Mouse (Mus musculus) kidney, adult 2 months (tissue): Measurements from ENCODE around the gene Hhat. TPM values are rescaled to one million over a fixed set of nuclear protein-coding genes. Genes with fewer than 3 reads are reported as not detected.

Source experiments
- DNase-seq: peaks from one replicate; pipeline ENCODE4 v3.0.0; 2021
- H3K27ac ChIP-seq: fragments of 200-500 bp; 2 replicates; pipeline ENCODE4 v1.5.1; 2012; ENCODE audit warnings: low read depth, low read length, control low read depth, inconsistent platforms; ENCODE audit not compliant: insufficient read depth
- H3K27me3 ChIP-seq: fragments of 200-500 bp; replicated peaks from 2 replicates; pipeline ENCODE4 v1.6.1; 2012; ENCODE audit warnings: mild to moderate bottlenecking, moderate library complexity, low read length, inconsistent platforms; ENCODE audit not compliant: control insufficient read depth, insufficient read depth
- H3K36me3 ChIP-seq: fragments of 200-500 bp; 2 replicates; pipeline ENCODE4 v1.6.1; 2012; ENCODE audit warnings: mild to moderate bottlenecking, moderate library complexity, low read length, inconsistent platforms; ENCODE audit not compliant: control insufficient read depth, insufficient read depth
- H3K4me1 ChIP-seq: fragments of 200-500 bp; 2 replicates; pipeline ENCODE4 v1.6.1; 2011; ENCODE audit warnings: low read length; ENCODE audit not compliant: control insufficient read depth, insufficient read depth
- H3K4me3 ChIP-seq: fragments of 200-500 bp; 2 replicates; pipeline ENCODE4 v1.5.1; 2011; ENCODE audit warnings: mild to moderate bottlenecking, low read depth, low read length, control low read depth; ENCODE audit not compliant: insufficient read depth
- CTCF ChIP-seq: fragments of 200-500 bp; conservative IDR thresholded peaks from 2 replicates; pipeline ENCODE4 v1.5.1; 2011; ENCODE audit warnings: low read depth, mild to moderate bottlenecking, control low read depth, low read length, moderate library complexity, mixed read lengths; ENCODE audit not compliant: insufficient read depth, insufficient read length
- POLR2A ChIP-seq: fragments of 200-500 bp; IDR thresholded peaks from one replicate; pipeline ENCODE4 v1.6.1; 2011; ENCODE audit warnings: low read depth, low read length, control low read depth
- WGBS: fragments of 180-500 bp; shearing (Covaris S2); methylation state at CpG from one replicate; pipeline ENCODE4 v1.1.7; 2018; 5-methylcytosine and 5-hydroxymethylcytosine counted together
- polyA plus RNA-seq: library from polyadenylated mRNA; depleted of rRNA; stranded (reverse); fragments of >200 nt; gene quantifications from 2 replicates; pipeline ENCODE4 v1.2.3, GENCODE M21; 2012

Gene Hhat
- polyA plus RNA-seq, 1 experiment = 4.9 TPM

DNA sequence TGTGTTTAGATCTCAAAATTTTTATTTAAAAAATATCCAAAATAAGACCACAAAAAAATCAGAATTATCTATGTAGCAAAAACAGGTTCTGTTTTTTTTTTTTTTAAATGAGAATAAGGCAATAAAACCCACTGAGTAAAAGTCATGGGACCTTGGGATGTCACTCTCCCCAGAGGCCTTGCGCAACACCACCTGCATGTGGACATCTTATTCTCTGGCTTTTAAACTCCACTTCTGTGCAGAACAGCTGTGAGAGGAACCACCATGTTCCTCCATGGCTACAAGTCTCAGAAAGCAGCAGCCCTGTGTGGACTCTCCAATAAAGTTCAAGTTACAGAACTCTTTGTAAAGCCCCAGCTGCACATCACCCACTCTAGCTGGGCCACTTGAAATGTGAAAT is 258.2 kb downstream of the Hhat start:
- Histone ChIP-seq H3K27me3 (no peaks in the 10 kb centered on the region), H3K4me1 (no peaks in the 10 kb centered on the region), H3K36me3 (no peaks in the 10 kb centered on the region), H3K4me3 (no peak overlapping the region), H3K27ac (no peak overlapping the region)
- DNase-seq = no peak
- TF ChIP-seq POLR2A (no peak), CTCF (no peak)
- 96% methylated on average over 1 of the region's 1 CpGs for WGBS

DNA sequence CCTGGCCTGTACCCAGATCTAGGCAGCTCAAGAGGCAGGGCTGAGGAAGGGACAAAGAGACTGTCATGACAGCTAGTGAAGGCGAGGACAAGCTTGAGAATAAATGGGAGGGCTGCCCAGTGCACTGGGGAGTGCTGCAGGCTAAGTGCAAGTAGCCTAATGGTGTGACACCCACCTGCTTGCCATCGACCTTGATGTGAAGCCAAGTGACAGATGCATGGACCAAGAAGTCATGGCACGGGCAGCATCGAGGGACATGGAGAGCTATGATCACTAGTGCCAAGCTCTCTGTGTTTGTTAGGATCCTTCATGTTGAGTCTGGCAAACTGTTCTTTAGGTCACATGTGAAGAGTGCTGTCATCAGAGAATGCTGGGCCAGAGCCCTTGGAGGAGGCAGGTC is 267.4 kb downstream of the Hhat start:
- WGBS = 85% methylated on average over 4 of the region's 4 CpGs

DNA sequence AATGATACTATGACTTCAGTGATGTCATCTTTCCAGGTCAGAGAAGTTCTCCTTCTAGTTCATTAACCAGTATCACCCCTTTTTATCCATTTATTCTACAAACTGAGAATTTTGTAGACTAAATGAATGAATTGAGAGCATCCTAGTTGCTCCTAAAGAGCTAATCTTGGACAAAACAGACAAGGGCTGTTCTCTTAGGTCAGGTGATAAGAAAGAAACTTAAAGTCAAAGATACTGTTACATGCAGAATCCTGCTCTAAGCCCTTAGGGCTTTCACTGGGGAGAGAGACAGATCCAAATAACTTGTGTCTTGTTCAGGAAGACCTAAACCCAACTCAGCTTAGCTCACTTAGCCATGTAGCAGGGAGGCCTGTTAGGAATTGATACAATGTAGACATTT is 268.2 kb downstream of the Hhat start:
- Histone ChIP-seq H3K4me1 (no peaks in the 10 kb centered on the region), H3K27me3 (no peaks in the 10 kb centered on the region), H3K4me3 (no peak overlapping the region), H3K27ac (no peak overlapping the region), H3K36me3 (no peaks in the 10 kb centered on the region)
- no peak for DNase-seq
- TF ChIP-seq POLR2A (no peak), CTCF (no peak)

More for the DNA sequence above, 267.4 kb downstream of the Hhat start:
- H3K27ac ChIP-seq = no peak overlapping the region
- DNase-seq = no peak
- no peaks in the 10 kb centered on the region for H3K36me3 ChIP-seq
- no peak overlapping the region for H3K4me3 ChIP-seq
- no peaks in the 10 kb centered on the region for H3K27me3 ChIP-seq
- no peaks in the 10 kb centered on the region for H3K4me1 ChIP-seq
- TF ChIP-seq POLR2A (no peak), CTCF (no peak)

- TF ChIP-seq CTCF = no peak
- TF ChIP-seq POLR2A = no peak
- Histone ChIP-seq H3K36me3 (no peaks in the 10 kb centered on the region), H3K27me3 (no peaks in the 10 kb centered on the region), H3K4me3 (no peak overlapping the region), H3K4me1 (no peaks in the 10 kb centered on the region), H3K27ac (no peak overlapping the region)
- DNase-seq = no peak
- 66% methylated on average over 9 of the region's 9 CpGs for WGBS
Observed at GRCm38 (mm10) chr1:192502016-192502415, 269.0 kb downstream of the Hhat start.

DNA sequence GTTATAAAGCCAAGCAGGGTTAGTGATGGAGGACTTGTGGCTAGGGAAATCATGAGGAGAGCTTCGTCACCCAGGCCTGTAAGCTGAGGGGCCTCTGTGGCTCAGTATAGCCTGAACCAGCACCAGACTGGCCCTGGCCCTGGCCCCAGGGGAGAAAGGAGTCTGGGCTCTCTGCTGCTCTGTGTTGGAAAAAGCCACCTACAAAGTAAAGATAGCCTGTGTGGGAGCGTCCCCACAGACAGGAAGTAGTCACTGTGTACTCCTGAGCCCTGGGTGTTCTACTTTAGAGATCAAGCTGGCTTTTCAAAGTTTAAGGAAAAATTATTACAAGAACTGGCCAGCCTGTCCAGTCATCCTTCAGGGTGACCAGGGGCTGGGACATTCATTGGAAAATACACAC is 273.5 kb downstream of the Hhat start:
- no peaks in the 10 kb centered on the region for H3K36me3 ChIP-seq

DNA sequence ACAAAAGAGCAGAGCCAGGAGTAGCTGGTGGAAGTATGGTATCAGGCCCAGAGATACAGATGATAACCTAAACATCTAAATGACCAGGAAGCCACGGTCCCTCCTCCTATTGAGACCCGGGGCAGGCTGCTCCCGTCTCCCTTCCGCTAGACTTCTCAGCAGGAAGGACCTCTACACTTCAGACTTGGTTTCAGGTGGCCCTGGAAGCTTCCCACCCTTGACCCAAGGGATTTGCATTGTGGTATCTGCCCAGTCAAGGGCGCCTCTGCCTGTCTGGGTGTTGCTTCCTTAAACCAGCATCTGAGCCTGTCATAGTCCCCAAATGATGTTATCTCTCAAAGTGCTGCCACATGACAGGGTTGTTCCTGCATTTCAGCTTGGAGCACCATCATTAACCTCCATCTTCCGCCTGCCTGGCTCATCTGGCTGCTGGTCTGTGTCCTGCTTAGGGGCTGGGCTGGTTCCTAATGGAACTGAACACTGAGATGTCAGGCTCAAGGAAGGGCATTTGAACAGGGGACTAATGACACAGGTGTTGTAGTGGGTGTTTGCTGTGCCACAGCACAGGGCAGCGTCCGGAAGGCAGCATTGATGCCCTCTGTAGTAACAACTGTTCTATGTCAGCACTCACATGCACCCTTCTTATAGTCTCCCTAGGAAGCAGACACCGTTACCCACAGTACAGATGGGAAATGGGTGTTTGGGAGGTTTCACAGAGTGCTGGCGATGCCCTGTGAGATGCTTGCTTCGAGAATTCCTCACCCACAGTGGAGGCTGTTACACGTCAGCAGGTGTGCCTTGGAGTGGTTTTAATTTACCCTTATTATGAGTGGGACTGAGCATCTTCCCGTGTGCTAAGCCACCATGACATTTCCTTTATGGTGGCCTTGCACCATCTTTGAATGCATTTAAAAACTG is 280.9 kb downstream of the Hhat start:
- TF ChIP-seq POLR2A (no peak), CTCF (no peak)
- Histone ChIP-seq H3K27ac (no peak overlapping the region), H3K4me3 (no peak overlapping the region), H3K27me3 (no peaks in the 10 kb centered on the region), H3K36me3 (no peaks in the 10 kb centered on the region), H3K4me1 (no peaks in the 10 kb centered on the region)
- WGBS = 81% methylated on average over 13 of the region's 13 CpGs
- no peak for DNase-seq

More for the DNA sequence above, 273.5 kb downstream of the Hhat start:
- DNase-seq = no peak
- Histone ChIP-seq H3K27ac (no peak overlapping the region), H3K27me3 (no peaks in the 10 kb centered on the region), H3K4me3 (no peak overlapping the region), H3K4me1 (no peaks in the 10 kb centered on the region)
- no peak for TF ChIP-seq POLR2A
- no peak for TF ChIP-seq CTCF
- 79% methylated on average over 2 of the region's 2 CpGs for WGBS

- DNase-seq = no peak
- no peak overlapping the region for H3K27ac ChIP-seq
- H3K4me1 ChIP-seq = no peaks in the 10 kb centered on the region
- H3K36me3 ChIP-seq = no peaks in the 10 kb centered on the region
- H3K4me3 ChIP-seq = no peak overlapping the region
- TF ChIP-seq POLR2A (no peak), CTCF (no peak)
- no peaks in the 10 kb centered on the region for H3K27me3 ChIP-seq
- WGBS = 96% methylated on average over 11 of the region's 11 CpGs
Observed at GRCm38 (mm10) chr1:192487571-192487970, 283.5 kb downstream of the Hhat start.

GRCm38 (mm10) chr1:192485030-192485429 is 286.0 kb downstream of the Hhat start:
- no peaks in the 10 kb centered on the region for H3K36me3 ChIP-seq
- 71% methylated on average over 3 of the region's 3 CpGs for WGBS
- TF ChIP-seq POLR2A (no peak), CTCF (no peak)
- no peaks in the 10 kb centered on the region for H3K27me3 ChIP-seq
- H3K27ac ChIP-seq = no peak overlapping the region
- no peak overlapping the region for H3K4me3 ChIP-seq
- no peak for DNase-seq
- no peaks in the 10 kb centered on the region for H3K4me1 ChIP-seq
